Mouse (Mus musculus) monocyte, adult 5-6 weeks (primary cell): Measurements from ENCODE around the gene Pex3. TPM values are rescaled to one million over a fixed set of nuclear protein-coding genes. Genes with fewer than 3 reads are reported as not detected.

Source experiments
- total RNA-seq: library from RNA; stranded (forward); fragments of 200-1000, 200-491, 200-594 nt; gene quantifications from 3 replicates; pipeline ENCODE4 v1.2.3, GENCODE M21; 2017

Pex3 gene
- total RNA-seq, 1 experiment from 2014 or later: 18.2 TPM

Other genes with a start within 250 kb of the Pex3 start
- gene Phactr2, start 78.7 kb downstream of the Pex3 start, total RNA-seq: 15.6 to 23.5 TPM (median 18.2 TPM) in 3 replicates
- 88.9 to 95.9 TPM (median 92.9 TPM) in 3 replicates for gene Fuca2, start 53.6 kb downstream of the Pex3 start, total RNA-seq
- 1.6 to 2.9 TPM (median 1.7 TPM) in 3 replicates for gene Adat2, start 248 bp downstream of the Pex3 start, total RNA-seq